Mouse (Mus musculus): ENCODE measurements at regions not wholly inside any gene's neighbourhood (a gene's known extent, or its start where the extent isn't known, plus 50 kb on each side); places are given as distances from the start of the nearest gene placed in this dataset.

DNA sequence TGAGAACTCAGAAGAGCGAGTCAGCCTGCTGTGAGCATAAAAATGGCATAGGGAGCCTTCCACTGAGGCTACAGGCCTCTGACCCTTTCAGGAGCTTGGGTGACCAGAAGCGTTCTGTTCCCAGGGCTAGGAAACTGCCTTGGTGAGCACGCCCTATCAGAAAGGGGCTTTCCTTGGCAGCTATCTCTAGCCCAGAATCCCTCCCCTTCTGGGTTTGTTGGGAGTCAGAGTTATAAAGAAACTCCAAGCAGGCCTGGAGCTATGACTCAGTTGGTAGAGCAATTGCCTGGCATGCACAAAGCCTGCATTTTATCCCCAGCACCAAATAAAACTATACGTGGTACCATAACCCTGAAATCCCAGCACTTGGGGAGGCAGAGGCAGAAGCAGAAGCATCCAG lies 85.7 kb upstream of the 4930412O13Rik start:
- no peaks in the 10 kb centered on the region for H3K79me2 ChIP-seq (ENCODE audit: control insufficient read depth, insufficient read depth, low read length, poor library complexity)
- H3K27me3 ChIP-seq (ENCODE audit: control insufficient read depth in 1 of 2, insufficient read depth in 2 of 2, low read length in 2 of 2) = no peaks in the 10 kb centered on the region
- H3K4me1 ChIP-seq (ENCODE audit: control insufficient read depth in 1 of 2, insufficient read depth in 2 of 2, low read length in 2 of 2) = no peaks in the 10 kb centered on the region
- H3K9me3 ChIP-seq (replicated peaks; ENCODE audit: insufficient read depth, low read length) = no peaks in the 10 kb centered on the region
- H3K36me3 ChIP-seq (ENCODE audit: control insufficient read depth in 1 of 2, insufficient read depth in 2 of 2, low read length in 2 of 2) = no peaks in the 10 kb centered on the region
- DNase-seq (ENCODE audit: low read depth, low spot score) = no peak
- no peak overlapping the region for H3K9ac ChIP-seq (ENCODE audit: control insufficient read depth, low read depth, low read length, poor library complexity, severe bottlenecking)
- TF ChIP-seq KAT2A (conservative IDR thresholded peaks at IDR 0.05; ENCODE audit: low read depth, low read length) (no peak), RCOR1 (IDR thresholded peaks at IDR 0.05; ENCODE audit: low read depth, low read length) (no peak), MXI1 (IDR thresholded peaks at IDR 0.05; ENCODE audit: low read depth, low read length) (no peak), ETS1 (IDR thresholded peaks at IDR 0.05; ENCODE audit: low read depth, low read length) (no peak), POLR2AphosphoS2 (IDR thresholded peaks at IDR 0.05; ENCODE audit: low read length) (no peak), BHLHE40 (IDR thresholded peaks at IDR 0.05; ENCODE audit: borderline replicate concordance, low read depth, low read length) (no peak), CHD1 (IDR thresholded peaks at IDR 0.05; ENCODE audit: low read depth, low read length) (no peak), HCFC1 (IDR thresholded peaks at IDR 0.05; ENCODE audit: low read depth, low read length) (no peak), SMC3 (IDR thresholded peaks at IDR 0.05; ENCODE audit: low read depth, low read length) (no peak), TBP (IDR thresholded peaks at IDR 0.05; ENCODE audit: low read depth, low read length) (no peak), USF1 (IDR thresholded peaks at IDR 0.05; ENCODE audit: low read depth, low read length) (no peak), MYC (IDR thresholded peaks at IDR 0.05; ENCODE audit: low read depth, low read length) (no peak), CTCF (IDR thresholded peaks at IDR 0.05 in 2 of 3, conservative IDR thresholded peaks at IDR 0.05 in 1 of 3; ENCODE audit: control insufficient read depth in 1 of 3, insufficient read depth in 1 of 3, low read depth in 2 of 3, low read length in 3 of 3, poor library complexity in 1 of 3, severe bottlenecking in 1 of 3) (no peak), SIN3A (IDR thresholded peaks at IDR 0.05; ENCODE audit: low read length) (no peak)
- no peak overlapping the region for H3K27ac ChIP-seq (ENCODE audit: control insufficient read depth, low read depth, low read length)
- no peak overlapping the region for H3K4me3 ChIP-seq (ENCODE audit: control insufficient read depth in 1 of 2, insufficient read depth in 1 of 2, low read depth in 2 of 2, low read length in 2 of 2)

DNA sequence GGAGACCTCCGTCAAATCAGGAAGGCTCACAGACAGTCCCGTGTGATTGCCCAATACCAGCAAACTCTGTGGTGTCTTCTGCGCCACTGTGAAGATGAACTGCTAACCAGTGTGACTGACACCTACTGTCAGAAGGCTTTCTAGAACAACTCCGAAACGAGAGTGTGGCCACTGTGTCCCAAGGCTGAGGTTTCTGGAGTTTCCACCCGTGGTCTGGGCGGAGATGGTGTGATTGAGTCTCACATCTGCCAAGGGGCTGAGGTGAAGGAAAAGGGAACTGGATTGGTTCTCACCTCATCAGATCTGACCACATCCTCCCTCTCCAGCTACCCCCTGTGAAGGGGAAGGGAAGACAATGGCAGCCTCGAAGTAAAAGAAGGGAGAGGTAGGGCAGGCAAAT lies 79.6 kb upstream of the 4930412O13Rik start:
- Histone ChIP-seq H3K27ac (ENCODE audit: control insufficient read depth, low read depth, low read length) (no peak overlapping the region), H3K9ac (ENCODE audit: control insufficient read depth, low read depth, low read length, poor library complexity, severe bottlenecking) (no peak overlapping the region), H3K79me2 (ENCODE audit: control insufficient read depth, insufficient read depth, low read length, poor library complexity) (no peaks in the 10 kb centered on the region), H3K4me3 (ENCODE audit: control insufficient read depth in 1 of 2, insufficient read depth in 1 of 2, low read depth in 2 of 2, low read length in 2 of 2) (no peak overlapping the region), H3K27me3 (ENCODE audit: control insufficient read depth in 1 of 2, insufficient read depth in 2 of 2, low read length in 2 of 2) (no peaks in the 10 kb centered on the region), H3K36me3 (ENCODE audit: control insufficient read depth in 1 of 2, insufficient read depth in 2 of 2, low read length in 2 of 2) (no peaks in the 10 kb centered on the region), H3K9me3 (replicated peaks; ENCODE audit: insufficient read depth, low read length) (no peaks in the 10 kb centered on the region), H3K4me1 (ENCODE audit: control insufficient read depth in 1 of 2, insufficient read depth in 2 of 2, low read length in 2 of 2) (no peaks in the 10 kb centered on the region)
- TF ChIP-seq POLR2AphosphoS5 (IDR thresholded peaks at IDR 0.05; ENCODE audit: borderline replicate concordance, low read depth, low read length) = no peak
- no peak for TF ChIP-seq UBTF (IDR thresholded peaks at IDR 0.05; ENCODE audit: borderline replicate concordance, insufficient read depth, low read depth, low read length)
- no peak for TF ChIP-seq NELFE (IDR thresholded peaks at IDR 0.05; ENCODE audit: low read depth, low read length)
- TF ChIP-seq MAX (IDR thresholded peaks at IDR 0.05; ENCODE audit: low read length) = no peak
- no peak for TF ChIP-seq ZC3H11A (IDR thresholded peaks at IDR 0.05; ENCODE audit: low read depth, low read length)
- no peak for TF ChIP-seq CHD1 (IDR thresholded peaks at IDR 0.05; ENCODE audit: low read depth, low read length)
- TF ChIP-seq BHLHE40 (IDR thresholded peaks at IDR 0.05; ENCODE audit: borderline replicate concordance, low read depth, low read length) = no peak
- no peak for TF ChIP-seq MAZ (IDR thresholded peaks at IDR 0.05; ENCODE audit: low read depth, low read length)
- TF ChIP-seq USF1 (IDR thresholded peaks at IDR 0.05; ENCODE audit: low read depth, low read length) = no peak
- TF ChIP-seq USF2 (IDR thresholded peaks at IDR 0.05; ENCODE audit: borderline replicate concordance in 1 of 2, insufficient read depth in 1 of 2, low read depth in 1 of 2, low read length in 2 of 2) = no peak
- TF ChIP-seq GABPA (IDR thresholded peaks at IDR 0.05; ENCODE audit: low read depth, low read length) = no peak
- no peak for TF ChIP-seq RAD21 (IDR thresholded peaks at IDR 0.05; ENCODE audit: low read depth, low read length)
- TF ChIP-seq SIN3A (IDR thresholded peaks at IDR 0.05; ENCODE audit: low read length) = no peak
- TF ChIP-seq ZMIZ1 (IDR thresholded peaks at IDR 0.05; ENCODE audit: low read depth, low read length) = no peak
- no peak for TF ChIP-seq NRF1 (IDR thresholded peaks at IDR 0.05; ENCODE audit: insufficient read depth, low read depth, low read length, poor library complexity, severe bottlenecking)
- no peak for TF ChIP-seq POLR2A (IDR thresholded peaks at IDR 0.05; ENCODE audit: control insufficient read depth in 1 of 2, insufficient read depth in 1 of 2, low read depth in 1 of 2, low read length in 2 of 2, poor library complexity in 1 of 2)
- TF ChIP-seq JUND (IDR thresholded peaks at IDR 0.05; ENCODE audit: low read depth, low read length) = no peak
- no peak for DNase-seq (ENCODE audit: low read depth, low spot score)
